Mouse (Mus musculus) CH12.LX (cell line): ENCODE data around the gene Espn. TPM values are rescaled to one million over a fixed set of nuclear protein-coding genes. Genes with fewer than 3 reads are reported as not detected.

Source experiments
- DNase-seq: peaks from one replicate; pipeline ENCODE4 v3.0.0-alpha.2; 2013; ENCODE audit errors: extremely low read depth
- H3K27ac ChIP-seq: 2 replicates; pipeline ENCODE4 v1.5.1; 2012; ENCODE audit warnings: low read depth, mild to moderate bottlenecking, control low read depth, moderate library complexity; ENCODE audit not compliant: insufficient read depth
- H3K27me3 ChIP-seq: replicated peaks from 2 replicates; pipeline ENCODE3; 2012; ENCODE audit warnings: inconsistent platforms
- H3K36me3 ChIP-seq, 2 experiments: replicated peaks in 1 of 2; 2 replicates each; pipeline versions ENCODE3 to v1.6.1; 2012; ENCODE audit warnings: inconsistent platforms in 1 of 2, low read length in 1 of 2, mild to moderate bottlenecking in 1 of 2, mixed read lengths in 1 of 2, moderate library complexity in 1 of 2; ENCODE audit not compliant: control insufficient read depth in 1 of 2, insufficient read depth in 1 of 2
- H3K4me1 ChIP-seq, 2 experiments: 2 replicates each; pipeline ENCODE4 v1.6.1; 2012; ENCODE audit warnings: inconsistent platforms in 1 of 2, moderate library complexity in 1 of 2; ENCODE audit not compliant: insufficient read depth in 2 of 2, control insufficient read depth in 1 of 2
- H3K4me2 ChIP-seq: 2 replicates; pipeline ENCODE4 v1.6.1; 2012; ENCODE audit warnings: low read depth, mild to moderate bottlenecking, control low read depth; ENCODE audit not compliant: poor library complexity, insufficient read depth, severe bottlenecking
- H3K4me3 ChIP-seq, 3 experiments: fragments of 150-350 bp in 1 of 3; sonication (generic) in 1 of 3; replicated peaks in 1 of 3; 2 replicates each; pipeline versions ENCODE3 to v1.5.1; 2011 to 2012; ENCODE audit warnings: low read depth in 2 of 3, low read length in 2 of 3, mild to moderate bottlenecking in 2 of 3, moderate library complexity in 2 of 3, control low read depth in 1 of 3, improper control_type of control experiment in 1 of 3, inconsistent platforms in 1 of 3, mixed read lengths in 1 of 3; ENCODE audit not compliant: poor library complexity in 1 of 3
- H3K79me2 ChIP-seq: replicated peaks from 2 replicates; pipeline ENCODE4 v1.6.1; 2012; ENCODE audit warnings: mild to moderate bottlenecking, moderate library complexity; ENCODE audit not compliant: control insufficient read depth, poor library complexity, insufficient read depth, severe bottlenecking; ENCODE audit errors: extremely low read depth
- H3K9ac ChIP-seq: 2 replicates; pipeline ENCODE4 v1.6.1; 2012; ENCODE audit warnings: low read depth, mild to moderate bottlenecking, control low read depth, moderate library complexity; ENCODE audit not compliant: insufficient read depth
- H3K9me3 ChIP-seq: replicated peaks from 2 replicates; pipeline ENCODE3; 2012; ENCODE audit warnings: low read length, inconsistent platforms, mixed read lengths
- CTCF ChIP-seq, 2 experiments: IDR thresholded peaks in 1 of 2; conservative IDR thresholded peaks in 1 of 2; 2 replicates each; pipeline ENCODE4 v1.5.1; 2011 to 2012; ENCODE audit warnings: low read depth in 2 of 2, low read length in 2 of 2, improper control_type of control experiment in 1 of 2, inconsistent platforms in 1 of 2, mild to moderate bottlenecking in 1 of 2, moderate library complexity in 1 of 2
- KAT2A ChIP-seq: IDR thresholded peaks from 2 replicates; pipeline ENCODE4 v1.6.1; 2012; ENCODE audit warnings: low read length, improper control_type of control experiment, inconsistent platforms; ENCODE audit not compliant: insufficient replicate concordance
- MAFK ChIP-seq: IDR thresholded peaks from 2 replicates; pipeline ENCODE4 v1.6.1; 2011; ENCODE audit warnings: low read length, improper control_type of control experiment; ENCODE audit not compliant: insufficient replicate concordance
- MAZ ChIP-seq: IDR thresholded peaks from 2 replicates; pipeline ENCODE4 v1.6.1; 2012; ENCODE audit warnings: low read depth, mild to moderate bottlenecking, inconsistent platforms, low read length, improper control_type of control experiment, moderate library complexity
- MEF2A ChIP-seq: IDR thresholded peaks from 2 replicates; pipeline ENCODE4 v1.6.1; 2014; ENCODE audit warnings: low read depth, mild to moderate bottlenecking, inconsistent platforms, low read length, improper control_type of control experiment, borderline replicate concordance
- NELFE ChIP-seq: IDR thresholded peaks from 2 replicates; pipeline ENCODE4 v1.6.1; 2011; ENCODE audit warnings: low read depth, low read length, improper control_type of control experiment
- PAX5 ChIP-seq: IDR thresholded peaks from 2 replicates; pipeline ENCODE4 v1.6.1; 2012; ENCODE audit warnings: low read length, inconsistent platforms, mixed read lengths
- POLR2AphosphoS2 ChIP-seq: IDR thresholded peaks from 2 replicates; pipeline ENCODE4 v1.6.1; 2011; ENCODE audit warnings: low read depth, low read length, improper control_type of control experiment
- SIN3A ChIP-seq: IDR thresholded peaks from 2 replicates; pipeline ENCODE4 v1.6.1; 2012; ENCODE audit warnings: low read length, improper control_type of control experiment, inconsistent platforms
- SMC3 ChIP-seq: IDR thresholded peaks from 2 replicates; pipeline ENCODE4 v1.6.1; 2011; ENCODE audit warnings: low read depth, low read length, improper control_type of control experiment
- UBTF ChIP-seq: IDR thresholded peaks from 2 replicates; pipeline ENCODE4 v1.6.1; 2012; ENCODE audit warnings: low read depth, mild to moderate bottlenecking, inconsistent platforms, low read length, improper control_type of control experiment, moderate library complexity
- USF1 ChIP-seq: IDR thresholded peaks from 2 replicates; pipeline ENCODE4 v1.6.1; 2014; ENCODE audit warnings: low read depth, mild to moderate bottlenecking, inconsistent platforms, low read length, improper control_type of control experiment
- USF2 ChIP-seq: conservative IDR thresholded peaks from 2 replicates; pipeline ENCODE4 v1.6.1; 2011; ENCODE audit warnings: low read depth, low read length, improper control_type of control experiment
- ZMIZ1 ChIP-seq: IDR thresholded peaks from 2 replicates; pipeline ENCODE4 v1.6.1; 2012; ENCODE audit warnings: low read depth, mild to moderate bottlenecking, inconsistent platforms, low read length, improper control_type of control experiment
- ZNF384 ChIP-seq: IDR thresholded peaks from 2 replicates; pipeline ENCODE4 v1.6.1; 2012; ENCODE audit warnings: low read depth, low read length, improper control_type of control experiment, inconsistent platforms
- dilution Hi-C: fragments of 300-500 bp; cut with MboI; formaldehyde crosslinking; loops from 2 replicates; pipeline ENCODE4 v1.14.3; 2020; ENCODE audit warnings: low sequenced_read_pairs; ENCODE audit not compliant: extremely low pct_unique_long_range_greater_than_20kb, extremely low pct_ligation_motif_present
- in situ Hi-C: fragments of 300-500 bp; cut with MboI; formaldehyde crosslinking; loops from 3 replicates; pipeline ENCODE4 v1.14.3; 2019; ENCODE audit warnings: low sequenced_read_pairs, low pct_ligation_motif_present, low pct_unique_long_range_greater_than_20kb, mixed read lengths
- polyA plus RNA-seq: library from polyadenylated mRNA; unstranded; fragments of >175 nt; gene quantifications from 2 replicates; pipeline ENCODE4 v1.2.1, GENCODE M21; 2012; ENCODE audit warnings: low read depth; ENCODE audit not compliant: insufficient read length
- total RNA-seq, 2 experiments: library from RNA; depleted of rRNA; stranded (reverse); fragments of 300-350 nt in 1 of 2; fragments of >200 nt in 1 of 2; gene quantifications; 2 replicates each; pipeline ENCODE4 v1.2.3; 2012 to 2014

The Espn gene
- total and polyA plus RNA-seq, 3 experiments: 0.25 TPM; not detected in 2

- in situ Hi-C loops: no loop called here
- H3K79me2 ChIP-seq: no peaks in the 10 kb centered on the region
- H3K4me1 ChIP-seq: peaks cover 1 to 10% of the 10 kb centered on the region in 2 experiments
- dilution Hi-C loops: no loop called here
- H3K27ac ChIP-seq: no peak overlapping the region
- no peak overlapping the region for H3K4me2 ChIP-seq
- H3K27me3 ChIP-seq: peaks cover 71% of the 10 kb centered on the region
- peaks cover 0 to 3% of the 10 kb centered on the region in 2 experiments for H3K36me3 ChIP-seq
- no peak for DNase-seq
- TF ChIP-seq NELFE (no peak), SMC3 (no peak), USF2 (no peak), UBTF (no peak), MAZ (no peak), ZMIZ1 (no peak), MEF2A (no peak)
- H3K9ac ChIP-seq: no peak overlapping the region
- peaks cover 8% of the 10 kb centered on the region for H3K9me3 ChIP-seq
- H3K4me3 ChIP-seq: no peak overlapping the region
These were observed 41.5 kb downstream of the Espn start for GRCm38 (mm10) chr4:152110689-152111088.

- no peak overlapping the region for H3K27ac ChIP-seq
- no peak overlapping the region for H3K4me2 ChIP-seq
- in situ Hi-C loops (no loop called here), dilution Hi-C loops (no loop called here)
- H3K4me1 ChIP-seq: 0 out of 4 replicates have a peak, but pooled peaks cover 0 to 6% of the 10 kb centered on the region in 2 experiments
- peak; percentile 22; the same call in 1 of the 2 replicates for TF ChIP-seq ZNF384
- TF ChIP-seq POLR2AphosphoS2: no peak
- TF ChIP-seq PAX5: no peak
- TF ChIP-seq CTCF (conservative IDR thresholded peaks at IDR 0.05 in 1 of 2, IDR thresholded peaks at IDR 0.05 in 1 of 2; ENCODE audit: low read depth in 2 of 2, low read length in 2 of 2): peak in 1 of 2 experiments; percentile 18; a peak in 2 of 4 replicates
- peaks cover 0 to 3% of the 10 kb centered on the region in 2 experiments for H3K36me3 ChIP-seq
- H3K79me2 ChIP-seq: no peaks in the 10 kb centered on the region
- H3K9ac ChIP-seq: no peak overlapping the region
- no peak overlapping the region for H3K4me3 ChIP-seq
- H3K27me3 ChIP-seq: peaks cover 65% of the 10 kb centered on the region
- DNase-seq: no peak
- H3K9me3 ChIP-seq: peaks cover 8% of the 10 kb centered on the region
These were observed 42.7 kb downstream of the Espn start for GRCm38 (mm10) chr4:152109509-152109908.

- 0 out of 4 replicates have a peak, but pooled peaks cover 0 to 8% of the 10 kb centered on the region in 2 experiments for H3K4me1 ChIP-seq
- no peak for TF ChIP-seq USF1
- TF ChIP-seq KAT2A: no peak
- no peak for TF ChIP-seq USF2
- no peak for TF ChIP-seq MAFK
- no peak for TF ChIP-seq SIN3A
- no peak for TF ChIP-seq POLR2AphosphoS2
- TF ChIP-seq PAX5: no peak
- dilution Hi-C loops (no loop called here), in situ Hi-C loops (no loop called here)
- no peak for DNase-seq
- no peak overlapping the region for H3K4me3 ChIP-seq
- H3K27ac ChIP-seq: no peak overlapping the region
- H3K9me3 ChIP-seq: peaks cover under 1% of the 10 kb centered on the region
- no peaks in the 10 kb centered on the region for H3K79me2 ChIP-seq
- H3K9ac ChIP-seq: no peak overlapping the region
- peaks cover 0 to 3% of the 10 kb centered on the region in 2 experiments for H3K36me3 ChIP-seq
- H3K27me3 ChIP-seq: peaks cover 66% of the 10 kb centered on the region
- H3K4me2 ChIP-seq: no peak overlapping the region
These were observed 43.5 kb downstream of the Espn start for GRCm38 (mm10) chr4:152108673-152109072.
